Mouse (Mus musculus) brown adipose tissue, adult 24 weeks (tissue): ENCODE data around the gene Sfxn4. TPM values are rescaled to one million over a fixed set of nuclear protein-coding genes. Genes with fewer than 3 reads are reported as not detected.
A peak's percentile ranks its signal among the peaks of the same experiment; 100 is the strongest.
"Not testable (repeated sequence)": the region's sequence is repeated elsewhere in the genome, so short reads cannot be mapped to it uniquely, and the experiment has no call there.

Experiments
- H3K27ac ChIP-seq: fragments of 200-500 bp; replicated peaks from 2 replicates; pipeline ENCODE4 v1.5.1; 2012; ENCODE audit warnings: low read depth, mild to moderate bottlenecking, low read length
- H3K4me1 ChIP-seq: fragments of 200-500 bp; 2 replicates; pipeline ENCODE4 v1.6.1; 2012; ENCODE audit warnings: low read length, mixed read lengths; ENCODE audit not compliant: control insufficient read depth, insufficient read depth, insufficient read length
- H3K4me3 ChIP-seq: fragments of 200-500 bp; 2 replicates; pipeline ENCODE4 v1.5.1; 2012; ENCODE audit warnings: low read depth, mild to moderate bottlenecking, low read length, moderate library complexity; ENCODE audit not compliant: insufficient read depth
- polyA plus RNA-seq: library from polyadenylated mRNA; stranded (reverse); fragments of >200 nt; gene quantifications from 2 replicates; pipeline ENCODE4 v1.2.4, GENCODE M21; 2012; ENCODE audit not compliant: missing spikeins, insufficient read depth, insufficient read length

Gene Sfxn4
- polyA plus RNA-seq, 1 experiment: 12.0 TPM

GRCm38 (mm10) chr19:60873501-60873900, 12.2 kb upstream of the Sfxn4 start:
- H3K4me3 ChIP-seq: peak overlapping the region; percentile 64
- H3K27ac ChIP-seq: peak overlapping the region; percentile 74
- peaks cover 5% of the 10 kb centered on the region; the same call in 1 of the 2 replicates for H3K4me1 ChIP-seq

- H3K4me3 ChIP-seq: no peak overlapping the region
- H3K4me1 ChIP-seq: peaks cover 5% of the 10 kb centered on the region; the same call in 1 of the 2 replicates
- no peak overlapping the region for H3K27ac ChIP-seq
Measured at GRCm38 (mm10) chr19:60872272-60872671, 11.0 kb upstream of the Sfxn4 start.

GRCm38 (mm10) chr19:60871366-60871765, 10.1 kb upstream of the Sfxn4 start:
- peaks cover 5% of the 10 kb centered on the region; the same call in 1 of the 2 replicates for H3K4me1 ChIP-seq
- no peak overlapping the region for H3K4me3 ChIP-seq
- no peak overlapping the region for H3K27ac ChIP-seq

- H3K27ac ChIP-seq: no peak overlapping the region
- peaks cover 5% of the 10 kb centered on the region; the same call in 1 of the 2 replicates for H3K4me1 ChIP-seq
Measured at GRCm38 (mm10) chr19:60870489-60870888, 9.2 kb upstream of the Sfxn4 start.

GRCm38 (mm10) chr19:60866169-60866568, 4.9 kb upstream of the Sfxn4 start:
- H3K27ac ChIP-seq, H3K4me3 ChIP-seq, H3K4me1 ChIP-seq: not testable (repeated sequence)

More at GRCm38 (mm10) chr19:60870489-60870888, 9.2 kb upstream of the Sfxn4 start:
- no peak overlapping the region for H3K4me3 ChIP-seq

- Histone ChIP-seq H3K27ac (no peak overlapping the region), H3K4me3 (no peak overlapping the region), H3K4me1 (no peaks in the 10 kb centered on the region)
Measured at GRCm38 (mm10) chr19:60845731-60846130, 15.5 kb downstream of the Sfxn4 start.

GRCm38 (mm10) chr19:60843324-60843723, 18.0 kb downstream of the Sfxn4 start:
- no peak overlapping the region for H3K4me3 ChIP-seq
- no peak overlapping the region for H3K27ac ChIP-seq
- no peaks in the 10 kb centered on the region for H3K4me1 ChIP-seq

GRCm38 (mm10) chr19:60837747-60838146, 23.5 kb downstream of the Sfxn4 start:
- no peak overlapping the region for H3K4me3 ChIP-seq
- H3K4me1 ChIP-seq: no peaks in the 10 kb centered on the region
- no peak overlapping the region for H3K27ac ChIP-seq

GRCm38 (mm10) chr19:60818677-60819076, 42.6 kb downstream of the Sfxn4 start:
- Histone ChIP-seq H3K4me3 (no peak overlapping the region), H3K27ac (no peak overlapping the region), H3K4me1 (no peaks in the 10 kb centered on the region)

- Histone ChIP-seq H3K27ac (no peak overlapping the region), H3K4me3 (no peak overlapping the region), H3K4me1 (no peaks in the 10 kb centered on the region; the same call in none of the 2 replicates)
Measured at GRCm38 (mm10) chr19:60813133-60813532, 48.1 kb downstream of the Sfxn4 start.

GRCm38 (mm10) chr19:60812036-60812389, 49.3 kb downstream of the Sfxn4 start:
- Histone ChIP-seq H3K4me3 (peak overlapping the region; percentile 68), H3K4me1 (no peaks in the 10 kb centered on the region; the same call in none of the 2 replicates), H3K27ac (no peak overlapping the region)

- Histone ChIP-seq H3K4me3 (peak within 1 kb of the TSS; percentile 68), H3K27ac (peak within 1 kb of the TSS; percentile 52), H3K4me1 (no peaks in the 10 kb centered on the region; the same call in none of the 2 replicates)
Measured at GRCm38 (mm10) chr19:60811098-60812035, 49.9 kb downstream of the Sfxn4 start, which contains the start of gene Fam45a. Gene Fam45a, plus strand, starts transcription at chr19:60811585.

GRCm38 (mm10) chr19:60809927-60810326, 51.4 kb downstream of the Sfxn4 start:
- Histone ChIP-seq H3K4me3 (no peak overlapping the region), H3K4me1 (no peaks in the 10 kb centered on the region; the same call in none of the 2 replicates), H3K27ac (no peak overlapping the region)

GRCm38 (mm10) chr19:60804903-60805302, 56.4 kb downstream of the Sfxn4 start:
- H3K4me1 ChIP-seq: no peaks in the 10 kb centered on the region
- no peak overlapping the region for H3K4me3 ChIP-seq
- no peak overlapping the region for H3K27ac ChIP-seq

- H3K4me1 ChIP-seq: no peaks in the 10 kb centered on the region
- H3K27ac ChIP-seq: no peak overlapping the region
- H3K4me3 ChIP-seq: no peak overlapping the region
Measured at GRCm38 (mm10) chr19:60799867-60800569, 61.3 kb downstream of the Sfxn4 start.
